Mouse (Mus musculus) neural tube, embryonic 15.5 days (tissue): ENCODE measurements at regions not wholly inside any gene's neighbourhood (a gene's known extent, or its start where the extent isn't known, plus 50 kb on each side); places are given as distances from the start of the nearest gene placed in this dataset.
A peak's percentile ranks its signal among the peaks of the same experiment; 100 is the strongest.

ENCODE experiments used
- ATAC-seq: fragments of 200-750 bp; cut with Nextera tagmentation; 2 replicates; pipeline ENCODE4 v1.8.0; 2017; ENCODE audit warnings: mild to moderate bottlenecking, moderate TSS enrichment, moderate library complexity; ENCODE audit not compliant: low FRiP score
- H3K27ac ChIP-seq: fragments of 300-500 bp; sonication (generic); replicated peaks from 2 replicates; pipeline ENCODE4 v1.5.1; 2015; ENCODE audit warnings: mild to moderate bottlenecking, inconsistent platforms
- H3K27me3 ChIP-seq: fragments of 300-500 bp; sonication (generic); replicated peaks from 2 replicates; pipeline ENCODE4 v1.6.1; 2015; ENCODE audit warnings: inconsistent platforms
- H3K36me3 ChIP-seq: fragments of 300-500 bp; sonication (generic); 2 replicates; pipeline ENCODE4 v1.6.1; 2015; ENCODE audit warnings: inconsistent platforms
- H3K4me1 ChIP-seq: fragments of 300-500 bp; sonication (generic); 2 replicates; pipeline ENCODE4 v1.6.1; 2015; ENCODE audit warnings: inconsistent platforms
- H3K4me2 ChIP-seq: fragments of 300-500 bp; sonication (generic); 2 replicates; pipeline ENCODE4 v1.6.1; 2015; ENCODE audit warnings: inconsistent platforms, mild to moderate bottlenecking, moderate library complexity
- H3K4me3 ChIP-seq: fragments of 300-500 bp; sonication (generic); replicated peaks from 2 replicates; pipeline ENCODE4 v1.5.1; 2015; ENCODE audit warnings: mild to moderate bottlenecking, inconsistent platforms
- H3K9ac ChIP-seq: fragments of 300-500 bp; sonication (generic); replicated peaks from 2 replicates; pipeline ENCODE4 v1.6.1; 2015; ENCODE audit warnings: mild to moderate bottlenecking, inconsistent platforms
- H3K9me3 ChIP-seq: fragments of 300-500 bp; sonication (generic); replicated peaks from 2 replicates; pipeline ENCODE4 v1.6.1; 2016; ENCODE audit warnings: inconsistent platforms
- WGBS: fragments of 180-500 bp; shearing (Covaris S2); methylation state at CpG from one replicate; pipeline ENCODE4 v1.1.7; 2015; ENCODE audit warnings: mixed read lengths; 5-methylcytosine and 5-hydroxymethylcytosine counted together

- no peak overlapping the region for H3K9ac ChIP-seq
- no peaks in the 10 kb centered on the region for H3K9me3 ChIP-seq
- ATAC-seq = no peak
- no peaks in the 10 kb centered on the region for H3K36me3 ChIP-seq
- no peak overlapping the region for H3K4me2 ChIP-seq
- H3K27ac ChIP-seq = no peak overlapping the region
- no peaks in the 10 kb centered on the region for H3K27me3 ChIP-seq
- no peaks in the 10 kb centered on the region for H3K4me1 ChIP-seq
- no peak overlapping the region for H3K4me3 ChIP-seq
Observed at GRCm38 (mm10) chr12:13825899-13826298, 326.0 kb downstream of the Fam84a start.

DNA sequence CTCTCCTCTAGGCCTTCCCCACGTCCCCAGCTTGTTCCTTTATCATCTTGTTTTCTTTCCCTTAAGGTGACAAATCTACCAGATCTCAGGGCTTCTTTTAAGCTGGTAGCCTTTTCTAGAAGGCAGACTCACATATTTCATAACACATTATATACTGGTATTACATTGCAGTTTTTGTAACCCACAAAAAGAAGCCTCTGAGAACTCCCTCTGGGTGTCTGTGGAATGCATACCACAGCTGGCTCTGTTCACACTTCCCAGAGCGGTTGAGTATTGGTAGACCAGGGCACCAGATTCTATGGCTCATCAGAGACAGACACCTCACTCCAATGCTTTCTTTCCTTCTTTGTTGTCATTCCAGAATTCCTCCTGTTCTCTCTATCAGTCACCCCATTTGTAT, 336.4 kb downstream of the Fam84a start:
- Histone ChIP-seq H3K4me2 (no peak overlapping the region), H3K27me3 (no peaks in the 10 kb centered on the region), H3K9me3 (no peaks in the 10 kb centered on the region), H3K4me3 (no peak overlapping the region), H3K36me3 (no peaks in the 10 kb centered on the region), H3K9ac (no peak overlapping the region), H3K4me1 (no peaks in the 10 kb centered on the region), H3K27ac (no peak overlapping the region)
- no peak for ATAC-seq
- 79% methylated on average over 2 of the region's 2 CpGs for WGBS

GRCm38 (mm10) chr12:13810155-13810515, 341.7 kb downstream of the Fam84a start:
- H3K4me3 ChIP-seq = no peak overlapping the region

DNA sequence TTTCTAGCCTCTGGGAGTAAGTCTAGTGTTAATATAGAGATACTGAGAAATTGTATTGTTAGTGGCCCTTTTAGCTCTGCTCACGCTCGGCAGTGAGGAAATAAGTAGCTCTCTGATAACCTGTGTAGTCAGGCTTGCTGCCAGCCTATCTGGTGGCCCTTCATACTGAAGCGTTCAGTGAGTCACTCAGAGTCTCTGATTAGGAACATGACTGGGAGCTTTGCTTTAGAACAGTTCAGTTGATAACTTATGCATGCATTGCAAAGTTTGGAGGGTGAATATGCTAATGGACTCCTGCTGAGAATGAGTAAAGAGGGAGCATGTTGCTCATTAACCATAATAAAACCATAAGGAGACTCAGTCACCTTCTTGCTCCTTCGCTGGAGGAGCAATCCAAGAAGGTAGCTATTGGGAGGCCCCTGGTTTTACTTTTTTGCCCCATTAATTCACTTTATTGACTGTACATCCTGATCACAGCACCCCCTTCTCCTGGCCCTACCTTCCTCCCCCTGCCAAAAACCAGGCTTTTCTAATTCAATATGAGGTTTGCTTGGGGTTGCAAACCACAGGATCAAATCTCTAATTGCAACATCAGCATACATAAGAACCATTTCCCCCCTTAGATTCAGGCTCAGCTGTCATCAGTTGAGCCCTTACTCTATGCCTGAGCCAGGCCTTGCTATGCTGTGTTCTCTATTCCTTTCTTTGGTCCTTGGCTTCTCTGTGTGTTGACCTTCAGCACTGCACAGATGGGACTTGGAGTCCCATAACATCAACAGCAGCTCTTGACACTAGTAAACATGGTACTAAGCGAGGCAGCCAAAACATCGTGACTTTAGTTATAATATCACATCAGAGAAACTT, 342.3 kb downstream of the Fam84a start:
- Histone ChIP-seq H3K36me3 (no peaks in the 10 kb centered on the region), H3K27ac (no peak overlapping the region), H3K4me1 (no peaks in the 10 kb centered on the region), H3K27me3 (no peaks in the 10 kb centered on the region), H3K9ac (no peak overlapping the region), H3K4me3 (no peak overlapping the region), H3K9me3 (no peaks in the 10 kb centered on the region), H3K4me2 (no peak overlapping the region)
- 70% methylated on average over 6 of the region's 6 CpGs for WGBS
- no peak for ATAC-seq

More at GRCm38 (mm10) chr12:13810155-13810515, 341.7 kb downstream of the Fam84a start:
- Histone ChIP-seq H3K27ac (no peak overlapping the region), H3K27me3 (no peaks in the 10 kb centered on the region), H3K9me3 (no peaks in the 10 kb centered on the region), H3K4me1 (no peaks in the 10 kb centered on the region), H3K9ac (no peak overlapping the region), H3K4me2 (no peak overlapping the region), H3K36me3 (no peaks in the 10 kb centered on the region)
- no peak for ATAC-seq
- WGBS = 83% methylated on average over 2 of the region's 2 CpGs

- Histone ChIP-seq H3K36me3 (no peaks in the 10 kb centered on the region), H3K4me3 (no peak overlapping the region), H3K4me2 (no peak overlapping the region), H3K9me3 (no peaks in the 10 kb centered on the region), H3K27me3 (no peaks in the 10 kb centered on the region), H3K9ac (no peak overlapping the region), H3K27ac (no peak overlapping the region), H3K4me1 (no peaks in the 10 kb centered on the region)
- no peak for ATAC-seq
- 94% methylated on average over 2 of the region's 2 CpGs for WGBS
Observed at GRCm38 (mm10) chr12:13779752-13780151, 372.1 kb downstream of the Fam84a start.

GRCm38 (mm10) chr12:13776687-13777086, 375.2 kb downstream of the Fam84a start:
- no peaks in the 10 kb centered on the region for H3K36me3 ChIP-seq
- no peak overlapping the region for H3K4me2 ChIP-seq
- H3K9me3 ChIP-seq = no peaks in the 10 kb centered on the region
- H3K4me3 ChIP-seq = no peak overlapping the region
- ATAC-seq = no peak
- H3K4me1 ChIP-seq = no peaks in the 10 kb centered on the region
- H3K27me3 ChIP-seq = no peaks in the 10 kb centered on the region
- no peak overlapping the region for H3K27ac ChIP-seq
- H3K9ac ChIP-seq = no peak overlapping the region
- WGBS = 87% methylated on average over 1 of the region's 1 CpGs

GRCm38 (mm10) chr12:13769696-13770095, 382.2 kb downstream of the Fam84a start:
- WGBS = 80% methylated on average over 2 of the region's 2 CpGs
- Histone ChIP-seq H3K9me3 (no peaks in the 10 kb centered on the region), H3K4me2 (no peak overlapping the region), H3K9ac (no peak overlapping the region), H3K27ac (no peak overlapping the region), H3K4me1 (peaks cover 3% of the 10 kb centered on the region; the same call in 1 of the 2 replicates), H3K27me3 (no peaks in the 10 kb centered on the region), H3K36me3 (no peaks in the 10 kb centered on the region), H3K4me3 (no peak overlapping the region)
- no peak for ATAC-seq

GRCm38 (mm10) chr12:13769156-13769555, 382.7 kb downstream of the Fam84a start:
- H3K9me3 ChIP-seq = no peaks in the 10 kb centered on the region
- H3K4me2 ChIP-seq = no peak overlapping the region
- no peaks in the 10 kb centered on the region for H3K36me3 ChIP-seq
- ATAC-seq = no peak; the same call in 1 of the 2 replicates
- H3K4me1 ChIP-seq = peaks cover 3% of the 10 kb centered on the region; the same call in 1 of the 2 replicates
- H3K27ac ChIP-seq = no peak overlapping the region
- H3K9ac ChIP-seq = no peak overlapping the region
- no peaks in the 10 kb centered on the region for H3K27me3 ChIP-seq
- H3K4me3 ChIP-seq = no peak overlapping the region
- WGBS = 75% methylated on average over 4 of the region's 4 CpGs

DNA sequence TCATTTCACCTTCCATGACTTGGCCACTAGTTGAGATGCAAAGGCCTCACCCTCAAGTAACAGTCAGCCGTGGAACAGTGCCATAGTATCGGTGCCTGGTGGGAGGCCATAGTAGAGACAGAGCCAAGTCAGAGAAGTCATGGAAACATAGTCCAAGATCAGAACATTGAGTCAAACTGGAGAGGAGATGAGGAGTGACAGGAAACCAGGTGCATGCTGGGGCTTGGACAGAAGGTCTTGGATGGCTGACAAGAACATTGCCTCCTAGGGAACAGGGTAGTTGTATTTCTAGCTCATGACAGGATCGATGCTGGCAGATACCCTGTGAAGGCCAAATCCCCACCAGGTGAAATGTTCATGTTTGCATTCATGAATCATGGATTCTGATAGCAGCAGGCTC, 385.4 kb downstream of the Fam84a start:
- H3K9me3 ChIP-seq = no peaks in the 10 kb centered on the region
- WGBS = 97% methylated on average over 3 of the region's 3 CpGs
- no peak for ATAC-seq

GRCm38 (mm10) chr12:13753878-13754277, 398.0 kb downstream of the Fam84a start:
- Histone ChIP-seq H3K4me3 (no peak overlapping the region), H3K36me3 (no peaks in the 10 kb centered on the region), H3K4me1 (no peaks in the 10 kb centered on the region), H3K4me2 (no peak overlapping the region), H3K27ac (no peak overlapping the region), H3K9me3 (no peaks in the 10 kb centered on the region), H3K9ac (no peak overlapping the region), H3K27me3 (no peaks in the 10 kb centered on the region)
- 80% methylated on average over 2 of the region's 2 CpGs for WGBS
- no peak for ATAC-seq

More for the DNA sequence above, 385.4 kb downstream of the Fam84a start:
- Histone ChIP-seq H3K4me1 (peaks cover 3% of the 10 kb centered on the region; the same call in 1 of the 2 replicates), H3K36me3 (no peaks in the 10 kb centered on the region), H3K4me2 (no peak overlapping the region), H3K4me3 (no peak overlapping the region), H3K27ac (no peak overlapping the region), H3K27me3 (no peaks in the 10 kb centered on the region), H3K9ac (no peak overlapping the region)

- H3K27me3 ChIP-seq = no peaks in the 10 kb centered on the region
Observed at GRCm38 (mm10) chr12:13744323-13744931, 407.4 kb downstream of the Fam84a start.

More at GRCm38 (mm10) chr12:13744323-13744931, 407.4 kb downstream of the Fam84a start:
- Histone ChIP-seq H3K4me3 (no peak overlapping the region), H3K9ac (no peak overlapping the region), H3K4me1 (no peaks in the 10 kb centered on the region), H3K36me3 (no peaks in the 10 kb centered on the region), H3K27ac (no peak overlapping the region), H3K4me2 (no peak overlapping the region), H3K9me3 (no peaks in the 10 kb centered on the region)
- ATAC-seq = peak; percentile 45; the same call in 1 of the 2 replicates
- 79% methylated on average over 2 of the region's 2 CpGs for WGBS
